Mouse (Mus musculus): ENCODE results near the gene Nkx2-4.

DNA sequence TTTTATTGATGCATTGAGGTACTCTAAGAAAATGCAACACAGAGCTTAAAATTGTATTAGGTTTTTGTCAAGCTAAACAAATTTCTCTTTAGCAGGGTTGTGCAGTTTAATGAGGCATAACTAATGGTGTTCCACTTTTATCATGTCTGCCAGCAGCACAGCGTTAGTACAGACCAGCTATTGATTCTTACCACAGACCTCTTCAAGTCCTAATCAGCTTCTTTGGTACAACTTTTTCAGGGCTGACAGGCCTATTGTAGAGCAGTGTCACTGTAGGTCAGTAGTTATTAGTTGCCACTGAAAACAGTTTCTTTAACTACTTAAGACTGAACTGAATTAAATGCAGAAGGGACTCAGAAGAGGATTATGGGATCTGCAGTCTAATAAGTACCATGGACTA is 16.2 kb downstream of the Nkx2-4 start:
- TF ChIP-seq POLR2A (IDR thresholded peaks at IDR 0.05; ENCODE audit: borderline replicate concordance, extremely low read depth, insufficient read depth, insufficient read length, poor library complexity, severe bottlenecking) (no peak), CTCF (IDR thresholded peaks at IDR 0.05; ENCODE audit: borderline replicate concordance, extremely low read depth, insufficient read depth, insufficient read length) (no peak)
